Mouse (Mus musculus): ENCODE measurements at regions not wholly inside any gene's neighbourhood (a gene's known extent, or its start where the extent isn't known, plus 50 kb on each side); places are given as distances from the start of the nearest gene placed in this dataset.

DNA sequence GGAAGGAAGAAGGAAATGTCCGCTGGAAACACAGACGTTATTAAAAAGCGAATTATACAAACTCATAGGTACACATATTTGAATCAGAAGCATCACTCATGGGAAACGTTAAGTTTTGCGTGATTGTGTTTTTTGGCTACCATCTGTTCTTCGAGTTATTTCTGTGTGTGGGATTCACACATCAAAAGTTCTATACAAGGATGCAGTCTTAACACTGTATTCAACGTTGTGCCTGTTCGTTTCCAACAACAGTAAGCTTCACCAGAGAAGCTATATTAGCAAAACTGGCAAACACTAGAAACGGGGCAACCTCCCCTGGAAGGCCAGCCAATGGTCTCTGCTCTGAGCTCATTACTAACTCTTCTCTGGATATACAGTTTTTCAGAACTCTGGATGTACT is 150.3 kb upstream of the Ctso start:
- TF ChIP-seq POLR2A (IDR thresholded peaks at IDR 0.05; ENCODE audit: low read depth, low read length) (no peak), CTCF (IDR thresholded peaks at IDR 0.05; ENCODE audit: borderline replicate concordance, insufficient read depth, low read length) (no peak)

All from embryonic fibroblast, embryonic 13.5 days (primary cell).